Mouse (Mus musculus) right cerebral cortex, adult 18-20 months (tissue): ENCODE data around the gene Zfy2.

Experiments
- DNase-seq: peaks from one replicate; pipeline ENCODE4 v3.0.0; 2022; ENCODE audit warnings: mixed read lengths

Gene Zfy2

GRCm38 (mm10) chrY:2170309-2170708, at the start of gene Zfy2:
TSS of gene Zfy2 (minus strand) at chrY:2170409.
- no peak for DNase-seq
